Mouse (Mus musculus) embryonic facial prominence, embryonic 14.5 days (tissue): Measurements from ENCODE around the gene Snx33. TPM values are rescaled to one million over a fixed set of nuclear protein-coding genes. Genes with fewer than 3 reads are reported as not detected.
A peak's percentile ranks its signal among the peaks of the same experiment; 100 is the strongest.

ENCODE experiments used
- ATAC-seq: fragments of 200-750 bp; cut with Nextera tagmentation; 2 replicates; pipeline ENCODE4 v1.8.0; 2017; ENCODE audit warnings: low read depth, moderate number of reproducible peaks, moderate TSS enrichment
- DNase-seq: peaks from one replicate; pipeline ENCODE4 v3.0.0-alpha.2; 2015; ENCODE audit warnings: low spot score
- H3K27ac ChIP-seq: fragments of 300-500 bp; sonication (generic); replicated peaks from 2 replicates; pipeline ENCODE4 v1.5.1; 2014; ENCODE audit warnings: low read depth, mild to moderate bottlenecking, low read length, moderate library complexity
- H3K27me3 ChIP-seq: fragments of 300-500 bp; sonication (generic); replicated peaks from 2 replicates; pipeline ENCODE4 v1.6.1; 2014; ENCODE audit warnings: low read length; ENCODE audit not compliant: control insufficient read depth, insufficient read depth
- H3K36me3 ChIP-seq: fragments of 300-500 bp; sonication (generic); 2 replicates; pipeline ENCODE4 v1.6.1; 2014; ENCODE audit warnings: low read length, mixed read lengths; ENCODE audit not compliant: control insufficient read depth, insufficient read depth
- H3K4me1 ChIP-seq: fragments of 300-500 bp; sonication (generic); 2 replicates; pipeline ENCODE4 v1.6.1; 2014; ENCODE audit warnings: antibody characterized with exemption, low read length; ENCODE audit not compliant: control insufficient read depth, insufficient read depth
- H3K4me2 ChIP-seq: fragments of 300-500 bp; sonication (generic); 2 replicates; pipeline ENCODE4 v1.6.1; 2014; ENCODE audit warnings: low read depth, mild to moderate bottlenecking, low read length, moderate library complexity, mixed read lengths
- H3K4me3 ChIP-seq: fragments of 300-500 bp; sonication (generic); 2 replicates; pipeline ENCODE4 v1.5.1; 2014; ENCODE audit warnings: low read depth, mild to moderate bottlenecking, low read length
- H3K9ac ChIP-seq: fragments of 300-500 bp; sonication (generic); 2 replicates; pipeline ENCODE4 v1.6.1; 2014; ENCODE audit warnings: low read depth, mild to moderate bottlenecking, low read length, moderate library complexity, mixed read lengths
- H3K9me3 ChIP-seq: fragments of 300-500 bp; sonication (generic); 2 replicates; pipeline ENCODE4 v1.6.1; 2016; ENCODE audit warnings: low read length; ENCODE audit not compliant: control insufficient read depth
- WGBS: fragments of 180-500 bp; shearing (Covaris S2); extraction: QIAGEN DNeasy Blood & Tissue Kit; methylation state at CpG from one replicate; pipeline ENCODE4 v1.1.7; 2014; 5-methylcytosine and 5-hydroxymethylcytosine counted together
- polyA plus RNA-seq: library from polyadenylated mRNA; unstranded; fragments of >200 nt; fragmentation: Nextera tagmentation; extraction: Ambion mirVana; gene quantifications from 2 replicates; pipeline ENCODE4 v1.2.1, GENCODE M21; 2014

Snx33 gene
- polyA plus RNA-seq, 1 experiment from 2014 or later = 7.8 TPM

DNA sequence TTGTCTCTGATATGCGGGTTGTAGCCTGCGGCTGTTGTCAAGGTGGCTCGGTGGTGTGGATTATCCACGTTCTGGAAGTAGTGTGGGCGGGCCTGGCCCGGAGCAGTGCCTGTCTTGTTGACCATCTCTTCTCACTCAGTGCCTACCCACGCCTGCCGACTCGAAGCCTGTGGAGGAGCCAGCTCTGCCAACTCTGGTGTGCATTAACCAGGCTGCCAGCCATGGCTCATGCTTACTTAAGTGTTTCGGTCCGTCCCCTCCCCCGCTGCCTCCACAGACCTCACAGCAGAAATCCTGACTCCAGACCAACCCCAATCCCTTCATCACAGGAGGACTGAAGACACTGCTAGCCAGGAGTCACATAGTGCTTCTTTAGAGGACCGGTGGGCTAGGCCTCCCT lies 58.6 kb downstream of the Snx33 start:
- peaks cover 70% of the 10 kb centered on the region for H3K4me1 ChIP-seq
- DNase-seq (peak; percentile 34), ATAC-seq (no peak)
- no peaks in the 10 kb centered on the region for H3K27me3 ChIP-seq
- H3K4me2 ChIP-seq = no peak overlapping the region
- no peak overlapping the region for H3K4me3 ChIP-seq
- no peaks in the 10 kb centered on the region for H3K36me3 ChIP-seq
- 64% methylated on average over 13 of the region's 13 CpGs for WGBS
- H3K9me3 ChIP-seq = no peaks in the 10 kb centered on the region
- H3K27ac ChIP-seq = no peak overlapping the region
- H3K9ac ChIP-seq = no peak overlapping the region

DNA sequence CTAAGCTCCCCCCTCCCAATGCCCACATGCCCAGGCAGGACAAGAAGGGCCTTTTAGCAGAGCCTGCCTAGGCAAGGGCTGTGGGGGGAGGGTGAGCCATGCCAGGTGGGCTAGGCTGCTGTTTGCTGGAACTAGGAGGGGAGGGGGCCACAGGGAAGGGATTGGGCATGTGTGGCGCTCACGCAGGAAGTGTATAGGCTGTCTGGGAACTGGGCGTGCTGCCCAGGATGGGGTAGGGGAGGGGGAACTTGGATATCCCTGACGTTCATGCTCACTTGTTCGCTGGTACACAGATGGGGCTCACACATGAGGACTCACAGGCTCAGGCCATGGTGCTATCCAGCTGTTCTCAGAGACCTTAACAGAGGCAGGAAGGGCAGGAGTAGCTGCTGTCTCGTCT lies 59.9 kb downstream of the Snx33 start:
- 3% methylated on average over 5 of the region's 6 CpGs for WGBS
- Histone ChIP-seq H3K9me3 (no peaks in the 10 kb centered on the region), H3K27ac (peak overlapping the region; percentile 73), H3K4me1 (peaks cover 82% of the 10 kb centered on the region), H3K36me3 (no peaks in the 10 kb centered on the region), H3K4me3 (peak overlapping the region; percentile 10; the same call in 1 of the 2 replicates), H3K4me2 (peak overlapping the region; percentile 71), H3K9ac (peak overlapping the region; percentile 46), H3K27me3 (no peaks in the 10 kb centered on the region)
- peak; percentile 96 for DNase-seq
- peak; percentile 88 for ATAC-seq

Other genes starting within 250 kb of the Snx33 start
- gene Lingo1, start 131.9 kb downstream of the Snx33 start, polyA plus RNA-seq = 6.4 and 8.3 TPM in 2 replicates
- gene Odf3l1, start 63.7 kb downstream of the Snx33 start, polyA plus RNA-seq = 1.7 and 2.7 TPM in 2 replicates
- 34.8 and 35.1 TPM in 2 replicates for gene Cspg4, start 63.3 kb downstream of the Snx33 start, polyA plus RNA-seq
- 78.0 and 81.0 TPM in 2 replicates for gene Imp3, start 9.1 kb upstream of the Snx33 start, polyA plus RNA-seq
- gene Snupn, start 22.5 kb upstream of the Snx33 start, polyA plus RNA-seq = 22.2 and 23.6 TPM in 2 replicates
- 32.9 and 33.7 TPM in 2 replicates for gene Ptpn9, start 66.6 kb upstream of the Snx33 start, polyA plus RNA-seq
- gene Sin3a, start 143.7 kb upstream of the Snx33 start, polyA plus RNA-seq = 32.4 and 38.6 TPM in 2 replicates
- gene Man2c1, start 202.3 kb upstream of the Snx33 start, polyA plus RNA-seq = 38.2 and 42.4 TPM in 2 replicates
- 6.5 and 7.7 TPM in 2 replicates for gene Neil1, start 219.9 kb upstream of the Snx33 start, polyA plus RNA-seq
- 83.0 and 89.9 TPM in 2 replicates for gene Commd4, start 230.0 kb upstream of the Snx33 start, polyA plus RNA-seq